Mouse (Mus musculus) urinary bladder, postnatal 10 days (tissue): ENCODE measurements around the gene Gpat2.

Experiments used
- DNase-seq: peaks from one replicate; pipeline ENCODE4 v3.0.0; 2022; ENCODE audit warnings: low spot score

The Gpat2 gene

GRCm38 (mm10) chr2:127444055-127444789 is 19.2 kb downstream of the Gpat2 start, which contains the start of gene Fahd2a:
Gene Fahd2a, minus strand, starts transcription at chr2:127444565.
- DNase-seq: peak; percentile 36

GRCm38 (mm10) chr2:127446847-127447246 is 21.8 kb downstream of the Gpat2 start:
- DNase-seq: no peak

GRCm38 (mm10) chr2:127449691-127450090 is 24.7 kb downstream of the Gpat2 start:
- DNase-seq: no peak

GRCm38 (mm10) chr2:127451748-127452147 is 26.7 kb downstream of the Gpat2 start:
- no peak for DNase-seq

GRCm38 (mm10) chr2:127453141-127453540 is 28.1 kb downstream of the Gpat2 start:
- DNase-seq: no peak

- no peak for DNase-seq
These were observed 28.8 kb downstream of the Gpat2 start for GRCm38 (mm10) chr2:127453764-127454163.

GRCm38 (mm10) chr2:127459341-127459740 is 34.3 kb downstream of the Gpat2 start:
- no peak for DNase-seq

- no peak for DNase-seq
These were observed 36.4 kb downstream of the Gpat2 start for GRCm38 (mm10) chr2:127461351-127461750.

- DNase-seq: no peak
These were observed 37.3 kb downstream of the Gpat2 start for GRCm38 (mm10) chr2:127462314-127462713.

GRCm38 (mm10) chr2:127470183-127470582 is 45.2 kb downstream of the Gpat2 start:
- DNase-seq: no peak

GRCm38 (mm10) chr2:127470661-127471060 is 45.7 kb downstream of the Gpat2 start:
- DNase-seq: no peak

- DNase-seq: no peak
These were observed 46.3 kb downstream of the Gpat2 start for GRCm38 (mm10) chr2:127471281-127471680.

GRCm38 (mm10) chr2:127472279-127472678 is 47.3 kb downstream of the Gpat2 start:
- no peak for DNase-seq

- no peak for DNase-seq
These were observed 54.2 kb downstream of the Gpat2 start for GRCm38 (mm10) chr2:127479210-127479609.

- DNase-seq: no peak
These were observed 54.8 kb downstream of the Gpat2 start for GRCm38 (mm10) chr2:127479763-127480162.

- no peak for DNase-seq
These were observed 57.0 kb downstream of the Gpat2 start for GRCm38 (mm10) chr2:127481841-127482532.

GRCm38 (mm10) chr2:127482533-127482911 is 57.5 kb downstream of the Gpat2 start:
- DNase-seq: no peak

- DNase-seq: no peak
These were observed 58.0 kb downstream of the Gpat2 start for GRCm38 (mm10) chr2:127483001-127483400.

GRCm38 (mm10) chr2:127484476-127485170 is 59.6 kb downstream of the Gpat2 start:
- no peak for DNase-seq
